Mouse (Mus musculus) kidney, adult 2 months (tissue): ENCODE results near the gene Cggbp1. TPM values are rescaled to one million over a fixed set of nuclear protein-coding genes. Genes with fewer than 3 reads are reported as not detected.

ENCODE experiments used
- DNase-seq: peaks from one replicate; pipeline ENCODE4 v3.0.0; 2021
- H3K27ac ChIP-seq: fragments of 200-500 bp; 2 replicates; pipeline ENCODE4 v1.5.1; 2012; ENCODE audit warnings: low read depth, low read length, control low read depth, inconsistent platforms; ENCODE audit not compliant: insufficient read depth
- H3K27me3 ChIP-seq: fragments of 200-500 bp; replicated peaks from 2 replicates; pipeline ENCODE4 v1.6.1; 2012; ENCODE audit warnings: mild to moderate bottlenecking, moderate library complexity, low read length, inconsistent platforms; ENCODE audit not compliant: control insufficient read depth, insufficient read depth
- H3K36me3 ChIP-seq: fragments of 200-500 bp; 2 replicates; pipeline ENCODE4 v1.6.1; 2012; ENCODE audit warnings: mild to moderate bottlenecking, moderate library complexity, low read length, inconsistent platforms; ENCODE audit not compliant: control insufficient read depth, insufficient read depth
- H3K4me1 ChIP-seq: fragments of 200-500 bp; 2 replicates; pipeline ENCODE4 v1.6.1; 2011; ENCODE audit warnings: low read length; ENCODE audit not compliant: control insufficient read depth, insufficient read depth
- H3K4me3 ChIP-seq: fragments of 200-500 bp; 2 replicates; pipeline ENCODE4 v1.5.1; 2011; ENCODE audit warnings: mild to moderate bottlenecking, low read depth, low read length, control low read depth; ENCODE audit not compliant: insufficient read depth
- CTCF ChIP-seq: fragments of 200-500 bp; conservative IDR thresholded peaks from 2 replicates; pipeline ENCODE4 v1.5.1; 2011; ENCODE audit warnings: low read depth, mild to moderate bottlenecking, control low read depth, low read length, moderate library complexity, mixed read lengths; ENCODE audit not compliant: insufficient read depth, insufficient read length
- POLR2A ChIP-seq: fragments of 200-500 bp; IDR thresholded peaks from one replicate; pipeline ENCODE4 v1.6.1; 2011; ENCODE audit warnings: low read depth, low read length, control low read depth
- WGBS: fragments of 180-500 bp; shearing (Covaris S2); methylation state at CpG from one replicate; pipeline ENCODE4 v1.1.7; 2018; 5-methylcytosine and 5-hydroxymethylcytosine counted together
- polyA plus RNA-seq: library from polyadenylated mRNA; depleted of rRNA; stranded (reverse); fragments of >200 nt; gene quantifications from 2 replicates; pipeline ENCODE4 v1.2.3, GENCODE M21; 2012

Gene Cggbp1
- polyA plus RNA-seq, 1 experiment, result 14.2 TPM

GRCm38 (mm10) chr16:64878611-64879132 is 26.9 kb downstream of the Cggbp1 start:
- H3K27me3 ChIP-seq, result no peaks in the 10 kb centered on the region
- H3K27ac ChIP-seq, result no peak overlapping the region
- TF ChIP-seq POLR2A (no peak), CTCF (peak; percentile 33; the same call in 1 of the 2 replicates)
- H3K4me3 ChIP-seq, result no peak overlapping the region
- H3K4me1 ChIP-seq, result no peaks in the 10 kb centered on the region
- peak; percentile 35 for DNase-seq
- WGBS, result 73% methylated on average over 3 of the region's 3 CpGs
- no peaks in the 10 kb centered on the region for H3K36me3 ChIP-seq

GRCm38 (mm10) chr16:64879735-64880134 is 27.9 kb downstream of the Cggbp1 start:
- DNase-seq, result no peak
- Histone ChIP-seq H3K36me3 (no peaks in the 10 kb centered on the region), H3K27me3 (no peaks in the 10 kb centered on the region), H3K4me1 (no peaks in the 10 kb centered on the region), H3K4me3 (no peak overlapping the region), H3K27ac (no peak overlapping the region)
- WGBS, result 58% methylated on average over 5 of the region's 5 CpGs
- TF ChIP-seq CTCF (no peak), POLR2A (no peak)

GRCm38 (mm10) chr16:64880986-64881385 is 29.2 kb downstream of the Cggbp1 start:
- WGBS, result 83% methylated on average over 3 of the region's 3 CpGs
- Histone ChIP-seq H3K27ac (no peak overlapping the region), H3K27me3 (no peaks in the 10 kb centered on the region), H3K4me3 (no peak overlapping the region), H3K36me3 (no peaks in the 10 kb centered on the region), H3K4me1 (no peaks in the 10 kb centered on the region)
- TF ChIP-seq CTCF (no peak), POLR2A (no peak)
- no peak for DNase-seq

GRCm38 (mm10) chr16:64881442-64881841 is 29.6 kb downstream of the Cggbp1 start:
- Histone ChIP-seq H3K27me3 (no peaks in the 10 kb centered on the region), H3K27ac (no peak overlapping the region), H3K4me3 (no peak overlapping the region), H3K4me1 (no peaks in the 10 kb centered on the region), H3K36me3 (no peaks in the 10 kb centered on the region)
- TF ChIP-seq CTCF, result no peak
- TF ChIP-seq POLR2A, result no peak
- 86% methylated on average over 2 of the region's 2 CpGs for WGBS
- DNase-seq, result no peak

GRCm38 (mm10) chr16:64883896-64884295 is 32.1 kb downstream of the Cggbp1 start:
- TF ChIP-seq POLR2A (no peak), CTCF (no peak)

GRCm38 (mm10) chr16:64884420-64884838 is 32.6 kb downstream of the Cggbp1 start:
- H3K4me1 ChIP-seq, result no peaks in the 10 kb centered on the region
- 1% methylated on average over 3 of the region's 3 CpGs for WGBS
- H3K27me3 ChIP-seq, result no peaks in the 10 kb centered on the region
- H3K4me3 ChIP-seq, result no peak overlapping the region
- peak; percentile 19 for DNase-seq
- TF ChIP-seq CTCF (no peak), POLR2A (no peak)
- H3K27ac ChIP-seq, result no peak overlapping the region
- H3K36me3 ChIP-seq, result no peaks in the 10 kb centered on the region

More at GRCm38 (mm10) chr16:64883896-64884295, 32.1 kb downstream of the Cggbp1 start:
- H3K36me3 ChIP-seq, result no peaks in the 10 kb centered on the region
- no peak for DNase-seq
- no peak overlapping the region for H3K4me3 ChIP-seq
- 45% methylated on average over 5 of the region's 5 CpGs for WGBS
- no peaks in the 10 kb centered on the region for H3K4me1 ChIP-seq
- no peak overlapping the region for H3K27ac ChIP-seq
- no peaks in the 10 kb centered on the region for H3K27me3 ChIP-seq

- Histone ChIP-seq H3K4me1 (no peaks in the 10 kb centered on the region), H3K36me3 (no peaks in the 10 kb centered on the region), H3K27ac (no peak overlapping the region), H3K4me3 (no peak overlapping the region), H3K27me3 (no peaks in the 10 kb centered on the region)
- TF ChIP-seq CTCF (no peak), POLR2A (no peak)
- WGBS, result 35% methylated on average over 3 of the region's 3 CpGs
- no peak for DNase-seq
These were observed 33.3 kb downstream of the Cggbp1 start for GRCm38 (mm10) chr16:64885142-64885541.

- Histone ChIP-seq H3K4me1 (no peaks in the 10 kb centered on the region), H3K27me3 (no peaks in the 10 kb centered on the region), H3K27ac (no peak overlapping the region), H3K36me3 (no peaks in the 10 kb centered on the region), H3K4me3 (no peak overlapping the region)
- WGBS, result 48% methylated on average over 4 of the region's 4 CpGs
- TF ChIP-seq POLR2A (no peak), CTCF (no peak)
- no peak for DNase-seq
These were observed 33.8 kb downstream of the Cggbp1 start for GRCm38 (mm10) chr16:64885547-64885946.
